Mouse (Mus musculus) ES-Bruce4 (cell line): Measurements from ENCODE around the gene Mtor. TPM values are rescaled to one million over a fixed set of nuclear protein-coding genes. Genes with fewer than 3 reads are reported as not detected.

Experiments
- H3K27ac ChIP-seq: 2 replicates; pipeline ENCODE4 v1.5.1; 2012; ENCODE audit warnings: low read length, inconsistent platforms; ENCODE audit not compliant: insufficient read depth
- H3K27me3 ChIP-seq: 2 replicates; pipeline ENCODE4 v1.6.1; 2012; ENCODE audit warnings: mild to moderate bottlenecking, low read length, inconsistent platforms; ENCODE audit not compliant: control insufficient read depth, poor library complexity, insufficient read depth, severe bottlenecking
- H3K36me3 ChIP-seq: 2 replicates; pipeline ENCODE4 v1.6.1; 2012; ENCODE audit warnings: inconsistent platforms, mild to moderate bottlenecking, low read length, moderate library complexity; ENCODE audit not compliant: control insufficient read depth, poor library complexity, insufficient read depth, severe bottlenecking
- H3K4me1 ChIP-seq: one replicate; pipeline ENCODE4 v1.8.1; 2011; ENCODE audit warnings: low read length; ENCODE audit not compliant: control insufficient read depth, insufficient read depth
- H3K4me3 ChIP-seq: 2 replicates; pipeline ENCODE4 v1.5.1; 2011; ENCODE audit warnings: low read depth, mild to moderate bottlenecking, low read length
- H3K9ac ChIP-seq: 2 replicates; pipeline ENCODE4 v1.6.1; 2012; ENCODE audit warnings: low read depth, mild to moderate bottlenecking, inconsistent platforms; ENCODE audit not compliant: poor library complexity, severe bottlenecking
- H3K9me3 ChIP-seq: replicated peaks from 2 replicates; pipeline ENCODE4 v1.6.1; 2012; ENCODE audit warnings: mild to moderate bottlenecking, low read length, inconsistent platforms; ENCODE audit not compliant: control insufficient read depth, poor library complexity, insufficient read depth, severe bottlenecking
- CTCF ChIP-seq: IDR thresholded peaks from one replicate; pipeline ENCODE4 v1.8.1; 2011; ENCODE audit warnings: low read depth, low read length
- EP300 ChIP-seq: IDR thresholded peaks from 2 replicates; pipeline ENCODE4 v1.6.1; 2011; ENCODE audit warnings: low read depth, low read length; ENCODE audit not compliant: insufficient read depth
- POLR2A ChIP-seq: IDR thresholded peaks from one replicate; pipeline ENCODE4 v1.8.1; 2011; ENCODE audit warnings: low read length; ENCODE audit not compliant: insufficient read depth
- polyA plus RNA-seq: library from polyadenylated mRNA; stranded (reverse); fragments of >200 nt; gene quantifications from 2 replicates; pipeline ENCODE4 v1.2.4, GENCODE M21; 2011; ENCODE audit warnings: low read depth; ENCODE audit not compliant: missing spikeins, insufficient read depth, insufficient read length

The Mtor gene
- polyA plus RNA-seq, 1 experiment, result 26.0 TPM

- Histone ChIP-seq H3K27ac (no peak overlapping the region), H3K27me3 (no peaks in the 10 kb centered on the region), H3K9ac (no peak overlapping the region), H3K9me3 (no peaks in the 10 kb centered on the region), H3K4me1 (no peaks in the 10 kb centered on the region), H3K36me3 (no peaks in the 10 kb centered on the region), H3K4me3 (no peak overlapping the region)
- no peak for TF ChIP-seq CTCF
- TF ChIP-seq POLR2A, result no peak
- TF ChIP-seq EP300, result no peak
Measured at GRCm38 (mm10) chr4:148408256-148408975, 40.0 kb upstream of the Mtor start.

GRCm38 (mm10) chr4:148415575-148415974 is 32.8 kb upstream of the Mtor start:
- no peaks in the 10 kb centered on the region for H3K36me3 ChIP-seq

DNA sequence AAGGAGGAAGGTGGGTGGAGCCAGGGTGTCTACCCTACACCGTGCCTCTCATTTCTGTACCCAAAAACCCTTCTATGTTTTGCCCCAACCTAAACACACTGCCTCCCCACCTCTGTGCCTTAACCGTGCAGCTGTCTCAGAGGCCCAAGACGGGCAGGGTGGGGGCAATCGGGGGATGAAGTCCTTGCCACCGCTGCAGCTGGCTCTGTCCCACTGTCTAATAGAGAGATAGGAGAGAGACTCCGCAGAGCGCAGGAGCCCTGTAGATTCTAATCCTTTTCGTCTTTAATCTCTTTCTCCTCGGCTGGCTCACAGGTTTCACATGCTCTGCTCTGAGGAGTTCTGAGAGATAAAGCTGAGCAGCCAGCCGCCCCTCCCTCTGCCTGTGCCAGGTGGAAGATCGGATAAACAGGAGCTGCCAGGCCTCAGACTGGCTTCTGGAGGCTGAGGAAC is 31.3 kb upstream of the Mtor start:
- peaks cover 13% of the 10 kb centered on the region for H3K9me3 ChIP-seq
- H3K4me1 ChIP-seq, result no peaks in the 10 kb centered on the region
- H3K36me3 ChIP-seq, result no peaks in the 10 kb centered on the region
- H3K27ac ChIP-seq, result no peak overlapping the region
- H3K4me3 ChIP-seq, result no peak overlapping the region
- no peak overlapping the region for H3K9ac ChIP-seq
- TF ChIP-seq EP300 (no peak), POLR2A (no peak), CTCF (no peak)
- no peaks in the 10 kb centered on the region for H3K27me3 ChIP-seq

More at GRCm38 (mm10) chr4:148415575-148415974, 32.8 kb upstream of the Mtor start:
- Histone ChIP-seq H3K9me3 (peaks cover 13% of the 10 kb centered on the region), H3K9ac (no peak overlapping the region), H3K4me1 (no peaks in the 10 kb centered on the region), H3K4me3 (no peak overlapping the region), H3K27me3 (no peaks in the 10 kb centered on the region), H3K27ac (no peak overlapping the region)
- TF ChIP-seq EP300 (no peak), CTCF (no peak), POLR2A (no peak)

DNA sequence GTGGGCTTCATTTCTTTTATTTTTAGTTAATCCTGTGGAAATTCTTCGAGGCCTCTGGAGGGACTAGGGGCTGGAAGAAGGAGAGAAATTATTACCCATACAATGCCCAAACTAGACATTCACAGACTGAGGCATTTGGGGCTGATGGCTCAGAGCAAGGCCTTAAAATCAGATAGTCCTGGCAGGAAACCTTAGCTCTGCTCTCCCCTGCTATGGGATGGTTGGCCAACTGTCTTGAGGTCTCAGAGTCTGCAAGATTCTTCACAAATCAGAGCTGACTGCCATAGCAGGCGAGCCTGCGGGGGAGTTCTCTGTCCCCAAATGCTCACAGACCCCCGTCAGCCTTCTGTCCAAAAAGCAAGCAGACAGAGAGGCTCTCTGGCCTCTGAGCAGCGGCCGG is 30.9 kb upstream of the Mtor start:
- no peak overlapping the region for H3K9ac ChIP-seq
- H3K9me3 ChIP-seq, result peaks cover 13% of the 10 kb centered on the region
- H3K27me3 ChIP-seq, result no peaks in the 10 kb centered on the region
- no peaks in the 10 kb centered on the region for H3K36me3 ChIP-seq
- no peak overlapping the region for H3K27ac ChIP-seq
- no peaks in the 10 kb centered on the region for H3K4me1 ChIP-seq
- no peak overlapping the region for H3K4me3 ChIP-seq
- TF ChIP-seq POLR2A (no peak), EP300 (no peak), CTCF (no peak)

DNA sequence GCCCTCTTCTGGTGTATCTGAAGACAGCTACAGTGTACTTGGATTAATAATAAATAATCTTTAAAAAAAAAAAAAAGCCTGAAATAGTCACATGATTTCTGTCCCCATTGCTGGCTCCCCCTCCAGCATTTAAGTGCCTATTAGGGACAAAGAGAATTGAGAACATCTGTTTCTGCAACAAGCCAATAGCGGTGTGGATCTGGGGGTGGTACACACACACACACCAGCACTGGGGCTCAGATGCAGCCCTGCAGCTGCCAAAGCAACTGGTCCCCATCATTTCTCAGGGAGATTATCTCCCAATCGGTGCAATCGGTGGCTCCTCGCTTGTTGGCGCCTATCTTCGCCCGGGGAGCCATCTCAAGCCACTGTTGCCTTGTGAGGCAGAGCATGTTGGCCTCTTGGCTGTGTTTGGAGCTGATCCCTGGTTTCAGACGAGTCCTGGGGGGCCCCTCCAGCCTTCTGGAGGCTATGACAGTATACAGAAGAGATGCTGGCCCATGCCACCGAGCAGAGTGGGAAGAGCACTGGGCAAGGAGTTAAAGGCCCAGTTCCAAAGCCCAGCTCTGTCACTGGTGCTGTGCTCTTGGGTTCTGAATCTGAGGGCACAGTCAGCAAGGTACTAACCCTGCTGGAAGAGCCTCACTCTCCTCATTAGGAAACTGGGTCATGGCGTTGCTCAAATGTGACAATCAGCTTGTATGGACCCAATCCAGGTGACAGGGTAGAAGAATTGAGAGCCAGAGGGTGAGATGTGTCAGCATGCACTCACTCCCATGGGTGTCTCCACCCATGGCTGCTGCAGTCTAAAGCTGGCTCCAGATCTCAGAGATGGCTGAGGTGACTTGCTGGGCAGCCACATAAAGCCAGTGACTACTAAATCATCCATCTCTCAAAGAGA is 21.2 kb upstream of the Mtor start:
- H3K27ac ChIP-seq, result no peak overlapping the region
- no peaks in the 10 kb centered on the region for H3K27me3 ChIP-seq
- H3K9ac ChIP-seq, result no peak overlapping the region
- H3K4me3 ChIP-seq, result no peak overlapping the region
- no peaks in the 10 kb centered on the region for H3K9me3 ChIP-seq
- TF ChIP-seq POLR2A (no peak), EP300 (no peak), CTCF (no peak)
- H3K4me1 ChIP-seq, result no peaks in the 10 kb centered on the region
- H3K36me3 ChIP-seq, result no peaks in the 10 kb centered on the region

- Histone ChIP-seq H3K4me1 (no peaks in the 10 kb centered on the region), H3K9me3 (no peaks in the 10 kb centered on the region), H3K27me3 (no peaks in the 10 kb centered on the region), H3K9ac (no peak overlapping the region), H3K36me3 (no peaks in the 10 kb centered on the region), H3K4me3 (no peak overlapping the region), H3K27ac (no peak overlapping the region)
- TF ChIP-seq POLR2A (no peak), CTCF (no peak), EP300 (no peak)
Measured at GRCm38 (mm10) chr4:148428544-148428943, 19.9 kb upstream of the Mtor start.
